ENCODE assay signal across 8 mouse cellular contexts in genomic region chr16:94289138-94290072, GRCm38 (mm10). TPM values are rescaled to one million over a fixed set of nuclear protein-coding genes. Genes with fewer than 3 reads are reported as not detected.
DNase-seq lines count a peak whose midpoint lies in the region; ATAC-seq and TF ChIP-seq lines count a peak whose summit lies in the region.

No protein-coding gene starts in this region.

- no peaks in the 10 kb centered on the region for H3K27me3 ChIP-seq in heart, embryonic 10.5 days (ENCODE audit: insufficient read depth, poor library complexity, severe bottlenecking)
- H3K27me3 ChIP-seq in liver, embryonic 12.5 days (replicated peaks) = peaks cover 19% of the 10 kb centered on the region; the same call in 1 of the 2 replicates
- H3K27me3 ChIP-seq in neural tube, embryonic 13.5 days = no peaks in the 10 kb centered on the region

- H3K4me1 ChIP-seq in cortical plate, adult 2 months (ENCODE audit: control insufficient read depth, insufficient read depth, low read length) = peaks cover 3% of the 10 kb centered on the region; the same call in 1 of the 2 replicates
- H3K4me1 ChIP-seq in heart, embryonic 10.5 days = peaks cover 13% of the 10 kb centered on the region; the same call in 1 of the 2 replicates
- peaks cover 26% of the 10 kb centered on the region for H3K4me1 ChIP-seq in liver, embryonic 12.5 days
- H3K4me1 ChIP-seq in neural tube, embryonic 13.5 days (replicated peaks) = peaks cover 13% of the 10 kb centered on the region

- peak overlapping the region; percentile 81 for H3K9ac ChIP-seq in liver, embryonic 12.5 days
- peak overlapping the region; percentile 86 for H3K9ac ChIP-seq in neural tube, embryonic 13.5 days

- peak; percentile 23 for ATAC-seq in liver, embryonic 12.5 days
- ATAC-seq in neural tube, embryonic 13.5 days (ENCODE audit: low read depth) = peak; percentile 32

- no peak for TF ChIP-seq POLR2A in cortical plate, adult 2 months (IDR thresholded peaks at IDR 0.05; ENCODE audit: extremely low read depth, insufficient read depth, low read length)

- no peaks in the 10 kb centered on the region for H3K9me3 ChIP-seq in heart, embryonic 10.5 days
- H3K9me3 ChIP-seq in liver, embryonic 12.5 days (replicated peaks) = no peaks in the 10 kb centered on the region
- H3K9me3 ChIP-seq in neural tube, embryonic 13.5 days = no peaks in the 10 kb centered on the region

- DNase-seq in 3T3-L1 (ENCODE audit: low read depth, low spot score) (peak; percentile 20), ES-CJ7 (ENCODE audit: low read depth, low spot score) (peak; percentile 56)
- DNase-seq in heart, embryonic 10.5 days (ENCODE audit: low spot score) = no peak
- peak; percentile 38 to 66 for DNase-seq in kidney, postnatal 4 days
- DNase-seq in ovary, postnatal 10 days (ENCODE audit: low spot score) = no peak

- peak; percentile 38 for TF ChIP-seq CTCF in cortical plate, adult 2 months (IDR thresholded peaks at IDR 0.05; ENCODE audit: extremely low read depth, insufficient read depth, low read length)

- WGBS in heart, embryonic 10.5 days = 15% methylated on average over 39 of the region's 39 CpGs
- WGBS in liver, embryonic 12.5 days (ENCODE audit: insufficient replicate concordance) = 16% methylated on average over 34 of the region's 39 CpGs
- 11% methylated on average over 38 of the region's 39 CpGs for WGBS in neural tube, embryonic 13.5 days

- H3K36me3 ChIP-seq in heart, embryonic 10.5 days = 0 out of 2 replicates have a peak, but pooled peaks cover 5% of the 10 kb centered on the region
- H3K36me3 ChIP-seq in liver, embryonic 12.5 days = no peaks in the 10 kb centered on the region
- no peaks in the 10 kb centered on the region for H3K36me3 ChIP-seq in neural tube, embryonic 13.5 days

- peak overlapping the region; percentile 97 for H3K4me2 ChIP-seq in liver, embryonic 12.5 days
- peak overlapping the region; percentile 74 for H3K4me2 ChIP-seq in neural tube, embryonic 13.5 days

- H3K4me3 ChIP-seq in cortical plate, adult 2 months (ENCODE audit: insufficient read depth, low read length) = peak overlapping the region; percentile 69
- peak overlapping the region; percentile 98 for H3K4me3 ChIP-seq in heart, embryonic 10.5 days
- H3K4me3 ChIP-seq in liver, embryonic 12.5 days = peak overlapping the region; percentile 85
- H3K4me3 ChIP-seq in neural tube, embryonic 13.5 days = peak overlapping the region; percentile 88

- H3K27ac ChIP-seq in cortical plate, adult 2 months (ENCODE audit: insufficient read depth, low read length) = peak overlapping the region; percentile 88
- H3K27ac ChIP-seq in heart, embryonic 10.5 days = peak overlapping the region; percentile 94
- H3K27ac ChIP-seq in liver, embryonic 12.5 days = 0 out of 2 replicates have a peak overlapping the region, but pooled peaks have one; percentile 24
- H3K27ac ChIP-seq in neural tube, embryonic 13.5 days (replicated peaks) = peak overlapping the region; percentile 81

RNA-seq across cellular contexts. Expression of gene Hlcs, which starts 24.0 kb away (rescaled TPM):
- 10.2 and 10.7 TPM in 2 replicates for polyA plus RNA-seq in cortical plate, adult 2 months (2012; rRNA removed)
- 10.8 and 11.0 TPM in 2 replicates for polyA plus RNA-seq in heart, embryonic 10.5 days (2016; fragmentation: Nextera tagmentation; extraction: Ambion mirVana)
- polyA plus RNA-seq in liver, embryonic 12.5 days (2016; fragmentation: Nextera tagmentation; extraction: Ambion mirVana) = 4.4 and 4.9 TPM in 2 replicates
- polyA plus RNA-seq in neural tube, embryonic 13.5 days (2015; fragmentation: Nextera tagmentation; extraction: Ambion mirVana) = 7.9 TPM in 2 replicates

RNA-seq across cellular contexts. Expression of gene Ripply3, which starts 38.8 kb away (rescaled TPM):
- polyA plus RNA-seq in cortical plate, adult 2 months (2012; rRNA removed) = 0.21 and 0.38 TPM in 2 replicates
- polyA plus RNA-seq in heart, embryonic 10.5 days (2016; fragmentation: Nextera tagmentation; extraction: Ambion mirVana) = 4.3 and 8.1 TPM in 2 replicates
- 2.4 and 3.1 TPM in 2 replicates for polyA plus RNA-seq in liver, embryonic 12.5 days (2016; fragmentation: Nextera tagmentation; extraction: Ambion mirVana)
- polyA plus RNA-seq in neural tube, embryonic 13.5 days (2015; fragmentation: Nextera tagmentation; extraction: Ambion mirVana) = 2.3 and 2.6 TPM in 2 replicates

Comparison
In these comparisons a context has a peak if more than half of its experiments do, and no peak if none do; other contexts are left out.
1. DNase-seq: peak in 3T3-L1 (single experiment), ES-CJ7 (single experiment) and kidney, postnatal 4 days (2 of 2); none in heart, embryonic 10.5 days (single experiment) and ovary, postnatal 10 days (single experiment).
2. H3K27ac ChIP-seq: peak in every context shown above with its lines; median percentile 94 in heart, embryonic 10.5 days; 88 in cortical plate, adult 2 months; 81 in neural tube, embryonic 13.5 days; 24 in liver, embryonic 12.5 days.
3. Peak in every context shown above with its lines, with median percentiles within 50 percentile points of each other: H3K4me3 ChIP-seq.